8 mouse cellular contexts compared by ENCODE assay signal in the genomic region with DNA sequence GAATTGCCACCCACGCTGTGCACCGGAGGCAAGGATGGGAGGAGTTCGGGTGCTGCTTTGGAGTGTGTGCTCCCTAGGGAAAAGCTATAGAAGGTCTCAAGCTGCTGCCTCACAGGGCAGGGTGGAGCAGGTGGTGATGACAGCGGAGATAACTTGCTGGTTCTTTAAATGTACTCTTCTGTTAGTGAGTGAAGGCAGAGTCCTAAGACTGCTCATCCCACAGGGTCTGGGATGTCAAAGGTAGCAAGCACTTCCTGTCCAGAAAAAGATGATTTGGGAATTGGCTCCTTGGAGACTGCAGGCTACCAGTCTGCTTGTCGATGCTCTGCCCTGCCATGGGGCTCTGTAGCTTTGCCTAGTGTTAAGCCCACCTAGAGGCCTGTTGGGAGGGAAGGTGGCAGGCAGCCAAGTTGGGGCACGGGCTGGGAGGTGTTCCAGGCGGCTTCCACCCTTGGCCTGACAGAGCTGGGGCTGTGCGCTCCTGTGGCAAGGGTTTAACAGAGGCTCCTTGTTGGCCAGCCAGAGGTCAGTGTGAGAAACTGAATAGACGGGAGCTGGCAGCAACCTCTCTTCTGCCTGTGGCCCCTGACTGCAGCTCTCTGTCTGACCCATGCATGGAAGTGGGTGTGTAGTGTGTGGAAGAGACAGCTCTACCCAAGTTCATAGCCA. TPM values are rescaled to one million over a fixed set of nuclear protein-coding genes. Genes with fewer than 3 reads are reported as not detected.
DNase-seq lines count a peak whose midpoint lies in the region; ATAC-seq and TF ChIP-seq lines count a peak whose summit lies in the region.

No protein-coding gene starts in this region.

- H3K4me2 ChIP-seq in hindbrain, embryonic 12.5 days (replicated peaks), result no peak overlapping the region
- no peak overlapping the region for H3K4me2 ChIP-seq in hindbrain, embryonic 11.5 days (replicated peaks; ENCODE audit: low read depth, low read length)
- H3K4me2 ChIP-seq in forebrain, embryonic 14.5 days (ENCODE audit: low read length), result no peak overlapping the region
- no peak overlapping the region for H3K4me2 ChIP-seq in liver, embryonic 14.5 days (ENCODE audit: low read depth)

- no peak for DNase-seq in hindbrain, embryonic 11.5 days (ENCODE audit: low spot score)
- no peak for DNase-seq in Patski (ENCODE audit: low read depth, low spot score)
- DNase-seq in forebrain, embryonic 14.5 days (ENCODE audit: low spot score), result peak; percentile 72
- DNase-seq in kidney, adult 11 months, result peak; percentile 52
- no peak for DNase-seq in liver, embryonic 14.5 days (ENCODE audit: low read depth in 3 of 3, low spot score in 3 of 3)
- DNase-seq in thymus, postnatal 0 days (ENCODE audit: low spot score), result no peak

- no peak for TF ChIP-seq CTCF in Patski (IDR thresholded peaks at IDR 0.05)
- no peak for TF ChIP-seq CTCF in liver, embryonic 14.5 days (IDR thresholded peaks at IDR 0.05; ENCODE audit: low read depth)

- POLR2A ChIA-PET in Patski (lab: Charles Lee), result interaction anchor here (2.3 kb wide), 1 partner anchor 12 kb away, joined by 14 read pairs; a partner anchor contains a TSS

- H3K4me3 ChIP-seq in hindbrain, embryonic 12.5 days, result no peak overlapping the region
- no peak overlapping the region for H3K4me3 ChIP-seq in hindbrain, embryonic 11.5 days (ENCODE audit: low read depth, low read length)
- no peak overlapping the region for H3K4me3 ChIP-seq in forebrain, embryonic 14.5 days (ENCODE audit: low read depth, low read length)
- no peak overlapping the region for H3K4me3 ChIP-seq in liver, embryonic 14.5 days (ENCODE audit: insufficient read depth in 1 of 2, low read depth in 2 of 2, low read length in 2 of 2)

- peaks cover 13% of the 10 kb centered on the region for H3K4me1 ChIP-seq in hindbrain, embryonic 12.5 days
- H3K4me1 ChIP-seq in hindbrain, embryonic 11.5 days (replicated peaks; ENCODE audit: control insufficient read depth, insufficient read depth, low read length), result no peaks in the 10 kb centered on the region
- 0 out of 2 replicates have a peak, but pooled peaks cover 4% of the 10 kb centered on the region for H3K4me1 ChIP-seq in forebrain, embryonic 14.5 days (ENCODE audit: control insufficient read depth, insufficient read depth, low read length)
- H3K4me1 ChIP-seq in liver, embryonic 14.5 days (replicated peaks; ENCODE audit: control insufficient read depth in 2 of 2, insufficient read depth in 2 of 2, low read length in 1 of 2), result peaks cover 14 to 40% of the 10 kb centered on the region in 2 experiments

- in situ Hi-C loops in Patski (cut with MboI; ENCODE audit: low pct_unique_long_range_greater_than_20kb), result loop anchor here (25.0 kb wide), 1 partner anchor 855 kb away; no protein-coding TSS in a partner anchor

- peak; percentile 66; the same call in 1 of the 2 replicates for ATAC-seq in hindbrain, embryonic 12.5 days (ENCODE audit: low FRiP score)
- no peak for ATAC-seq in hindbrain, embryonic 11.5 days (ENCODE audit: low FRiP score)
- ATAC-seq in Patski, result peak; percentile 69
- ATAC-seq in forebrain, embryonic 14.5 days, result peak; percentile 94
- peak; percentile 28; the same call in 1 of the 2 replicates for ATAC-seq in liver, embryonic 14.5 days (ENCODE audit: insufficient read depth)
- no peak for ATAC-seq in CD4-positive, CD25-positive, alpha-beta regulatory T cell, adult 4 months

- no peaks in the 10 kb centered on the region for H3K27me3 ChIP-seq in hindbrain, embryonic 12.5 days
- no peaks in the 10 kb centered on the region for H3K27me3 ChIP-seq in hindbrain, embryonic 11.5 days (ENCODE audit: control insufficient read depth, insufficient read depth, low read length)
- no peaks in the 10 kb centered on the region for H3K27me3 ChIP-seq in Patski
- no peaks in the 10 kb centered on the region for H3K27me3 ChIP-seq in forebrain, embryonic 14.5 days (replicated peaks; ENCODE audit: control insufficient read depth, insufficient read depth, low read length)
- no peaks in the 10 kb centered on the region for H3K27me3 ChIP-seq in liver, embryonic 14.5 days (ENCODE audit: control insufficient read depth, insufficient read depth, low read length)

- no peaks in the 10 kb centered on the region for H3K9me3 ChIP-seq in hindbrain, embryonic 12.5 days (replicated peaks)
- H3K9me3 ChIP-seq in hindbrain, embryonic 11.5 days (ENCODE audit: control insufficient read depth, low read length), result no peaks in the 10 kb centered on the region
- H3K9me3 ChIP-seq in forebrain, embryonic 14.5 days (replicated peaks; ENCODE audit: control insufficient read depth, low read length), result no peaks in the 10 kb centered on the region
- H3K9me3 ChIP-seq in liver, embryonic 14.5 days (ENCODE audit: control insufficient read depth, low read length), result no peaks in the 10 kb centered on the region

- H3K9ac ChIP-seq in hindbrain, embryonic 12.5 days, result no peak overlapping the region
- no peak overlapping the region for H3K9ac ChIP-seq in hindbrain, embryonic 11.5 days (ENCODE audit: low read depth, low read length)
- H3K9ac ChIP-seq in forebrain, embryonic 14.5 days (ENCODE audit: low read length), result no peak overlapping the region
- H3K9ac ChIP-seq in liver, embryonic 14.5 days (replicated peaks), result no peak overlapping the region

- CTCF ChIA-PET in Patski (lab: Charles Lee), result interaction anchor here (6.4 to 7.0 kb wide), 2 partner anchors 13 to 14 kb away, joined by 25 to 54 read pairs; a partner anchor contains a TSS

- TF ChIP-seq EP300 in liver, embryonic 14.5 days (IDR thresholded peaks at IDR 0.05; ENCODE audit: low read depth), result no peak

- peak overlapping the region; percentile 40; the same call in 1 of the 2 replicates for H3K27ac ChIP-seq in hindbrain, embryonic 12.5 days
- H3K27ac ChIP-seq in hindbrain, embryonic 11.5 days (ENCODE audit: low read depth, low read length), result no peak overlapping the region
- no peak overlapping the region for H3K27ac ChIP-seq in forebrain, embryonic 14.5 days (ENCODE audit: low read depth, low read length)
- H3K27ac ChIP-seq in liver, embryonic 14.5 days, result no peak overlapping the region

- WGBS in hindbrain, embryonic 12.5 days, result 71% methylated on average over 9 of the region's 9 CpGs
- WGBS in hindbrain, embryonic 11.5 days, result 81% methylated on average over 9 of the region's 9 CpGs
- whole genome bisulfite sequencing in forebrain, embryonic 14.5 days, result 48% methylated on average over 9 of the region's 9 CpGs
- WGBS in liver, embryonic 14.5 days (ENCODE audit: insufficient replicate concordance), result 75% methylated on average over 9 of the region's 9 CpGs

- H3K36me3 ChIP-seq in hindbrain, embryonic 12.5 days, result no peaks in the 10 kb centered on the region
- no peaks in the 10 kb centered on the region for H3K36me3 ChIP-seq in hindbrain, embryonic 11.5 days (ENCODE audit: control insufficient read depth, insufficient read depth, low read length)
- no peaks in the 10 kb centered on the region for H3K36me3 ChIP-seq in forebrain, embryonic 14.5 days (ENCODE audit: control insufficient read depth, insufficient read depth, low read length)
- H3K36me3 ChIP-seq in liver, embryonic 14.5 days (replicated peaks; ENCODE audit: control insufficient read depth, insufficient read depth, low read depth), result peaks cover 16% of the 10 kb centered on the region

RNA-seq across cellular contexts. Expression of a gene that starts 13.5 kb away (rescaled TPM):
- polyA plus RNA-seq in hindbrain, embryonic 12.5 days (2016; fragmentation: Nextera tagmentation; extraction: Ambion mirVana), result 39.2 and 41.3 TPM in 2 replicates
- 37.5 and 40.0 TPM in 2 replicates for polyA plus RNA-seq in hindbrain, embryonic 11.5 days (2014; fragmentation: Nextera tagmentation; extraction: Ambion mirVana)
- polyA plus RNA-seq in Patski (2021), result 51.9 TPM
- polyA plus RNA-seq in forebrain, embryonic 14.5 days (2014; fragmentation: Nextera tagmentation; extraction: Ambion mirVana), result 23.1 and 23.5 TPM in 2 replicates
- 10.7 and 12.7 TPM in 2 replicates for polyA plus RNA-seq in liver, embryonic 14.5 days (2012; rRNA removed)
- 23.2 and 24.2 TPM in 2 replicates for polyA plus RNA-seq in liver, embryonic 14.5 days (2014; fragmentation: Nextera tagmentation; extraction: Ambion mirVana)
- 33.6 and 33.7 TPM in 2 replicates for polyA plus RNA-seq in thymus, postnatal 0 days (2015; fragmentation: Nextera tagmentation; extraction: Ambion mirVana)
- polyA plus RNA-seq in CD4-positive, CD25-positive, alpha-beta regulatory T cell, adult 4 months (2017; shearing (Covaris generic)), result 10 to 100 TPM; 37.6 to 41.0 TPM

RNA-seq across cellular contexts. Expression of a gene that starts 37.5 kb away (rescaled TPM):
- 53.4 and 59.8 TPM in 2 replicates for polyA plus RNA-seq in hindbrain, embryonic 12.5 days (2016; fragmentation: Nextera tagmentation; extraction: Ambion mirVana)
- 50.6 and 60.1 TPM in 2 replicates for polyA plus RNA-seq in hindbrain, embryonic 11.5 days (2014; fragmentation: Nextera tagmentation; extraction: Ambion mirVana)
- 65.2 TPM for polyA plus RNA-seq in Patski (2021)
- polyA plus RNA-seq in forebrain, embryonic 14.5 days (2014; fragmentation: Nextera tagmentation; extraction: Ambion mirVana), result 46.3 and 56.2 TPM in 2 replicates
- 6.6 and 9.9 TPM in 2 replicates for polyA plus RNA-seq in liver, embryonic 14.5 days (2012; rRNA removed)
- 25.8 and 28.7 TPM in 2 replicates for polyA plus RNA-seq in liver, embryonic 14.5 days (2014; fragmentation: Nextera tagmentation; extraction: Ambion mirVana)
- polyA plus RNA-seq in thymus, postnatal 0 days (2015; fragmentation: Nextera tagmentation; extraction: Ambion mirVana), result 46.7 and 47.3 TPM in 2 replicates
- polyA plus RNA-seq in CD4-positive, CD25-positive, alpha-beta regulatory T cell, adult 4 months (2017; shearing (Covaris generic)), result 10 to 100 TPM; 46.0 to 55.2 TPM

Comparison
In these comparisons a context has a peak if more than half of its experiments do, and no peak if none do; other contexts are left out.
1. ATAC-seq: peak in hindbrain, embryonic 12.5 days (single experiment), Patski (single experiment), forebrain, embryonic 14.5 days (single experiment) and liver, embryonic 14.5 days (single experiment); none in hindbrain, embryonic 11.5 days (single experiment) and CD4-positive, CD25-positive, alpha-beta regulatory T cell, adult 4 months (single experiment).
2. DNase-seq: peak in forebrain, embryonic 14.5 days (single experiment) and kidney, adult 11 months (single experiment); none in hindbrain, embryonic 11.5 days (single experiment), Patski (single experiment), liver, embryonic 14.5 days (0 of 3) and thymus, postnatal 0 days (single experiment).